Mouse (Mus musculus): ENCODE measurements at regions not wholly inside any gene's neighbourhood (a gene's known extent, or its start where the extent isn't known, plus 50 kb on each side); places are given as distances from the start of the nearest gene placed in this dataset.

DNA sequence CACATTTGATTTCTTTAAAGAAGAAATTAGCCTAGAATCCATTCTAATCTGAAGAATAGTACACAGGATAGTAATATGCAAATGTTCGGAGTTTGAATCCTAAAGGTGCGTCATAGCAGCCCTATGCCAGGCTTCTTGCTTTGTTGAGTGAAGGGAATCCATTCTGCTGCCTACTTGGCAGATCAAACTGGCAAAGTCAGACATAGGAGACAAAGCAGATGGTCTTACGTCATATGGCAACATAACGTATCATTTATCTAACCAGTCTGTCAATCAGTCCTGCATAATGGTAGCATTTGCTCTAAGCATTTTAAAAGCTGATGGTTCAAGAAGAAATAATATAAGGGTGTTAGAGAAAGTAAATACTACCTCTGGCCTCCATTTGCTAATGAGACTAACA, 309.5 kb downstream of the Serpinb8 start:
- TF ChIP-seq CTCF (IDR thresholded peaks at IDR 0.05; ENCODE audit: borderline replicate concordance, insufficient read depth, low read depth, low read length) (no peak), POLR2A (IDR thresholded peaks at IDR 0.05; ENCODE audit: borderline replicate concordance, insufficient read depth, low read length) (no peak)

All from cerebellum, adult 2 months (tissue).